Mouse (Mus musculus) bone marrow macrophage, adult 2 months (primary cell): ENCODE measurements around the gene Dlat. TPM values are rescaled to one million over a fixed set of nuclear protein-coding genes. Genes with fewer than 3 reads are reported as not detected.
"Not testable (repeated sequence)": the region's sequence is repeated elsewhere in the genome, so short reads cannot be mapped to it uniquely, and the experiment has no call there.

Source experiments
- H3K27ac ChIP-seq: 2 replicates; pipeline ENCODE4 v1.5.1; 2012; ENCODE audit warnings: low read depth, low read length; ENCODE audit not compliant: insufficient read depth
- H3K4me1 ChIP-seq: 2 replicates; pipeline ENCODE4 v1.6.1; 2012; ENCODE audit warnings: low read length; ENCODE audit not compliant: control insufficient read depth, insufficient read depth
- H3K4me3 ChIP-seq: 2 replicates; pipeline ENCODE4 v1.5.1; 2012; ENCODE audit warnings: mild to moderate bottlenecking, low read length, moderate library complexity; ENCODE audit not compliant: insufficient read depth
- CTCF ChIP-seq: IDR thresholded peaks from 2 replicates; pipeline ENCODE4 v1.5.1; 2012; ENCODE audit warnings: low read depth, mild to moderate bottlenecking, low read length, moderate library complexity
- POLR2A ChIP-seq: IDR thresholded peaks from 2 replicates; pipeline ENCODE4 v1.6.1; 2012; ENCODE audit warnings: mild to moderate bottlenecking, low read depth, low read length, borderline replicate concordance
- polyA plus RNA-seq: library from polyadenylated mRNA; stranded (reverse); fragments of >200 nt; gene quantifications from 2 replicates; pipeline ENCODE4 v1.2.4, GENCODE M21; 2012; ENCODE audit not compliant: missing spikeins, insufficient read depth, insufficient read length

Dlat gene
- polyA plus RNA-seq, 1 experiment, result 29.3 TPM

DNA sequence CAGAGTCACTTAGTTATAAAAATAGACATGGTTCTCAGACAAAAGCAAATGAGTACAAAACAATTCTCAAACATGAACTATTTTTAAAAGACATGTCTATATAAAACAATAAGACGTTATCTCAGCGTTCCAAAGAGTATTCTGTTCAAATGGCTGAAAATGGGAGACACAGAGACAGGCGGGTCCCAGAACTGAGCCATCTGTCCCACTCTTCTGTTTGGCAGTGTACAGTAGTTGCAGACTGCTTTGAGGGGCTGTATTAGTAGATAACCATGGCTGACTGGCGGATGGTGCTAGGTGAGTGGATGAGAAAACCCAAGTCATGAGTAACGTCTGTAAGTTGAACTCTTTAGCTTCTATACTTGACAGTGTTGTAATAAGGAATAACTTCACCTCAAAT lies 5.2 kb upstream of the Dlat start:
- Histone ChIP-seq H3K4me1 (peaks cover 4% of the 10 kb centered on the region), H3K4me3 (no peak overlapping the region), H3K27ac (no peak overlapping the region)
- TF ChIP-seq POLR2A (no peak), CTCF (no peak)

DNA sequence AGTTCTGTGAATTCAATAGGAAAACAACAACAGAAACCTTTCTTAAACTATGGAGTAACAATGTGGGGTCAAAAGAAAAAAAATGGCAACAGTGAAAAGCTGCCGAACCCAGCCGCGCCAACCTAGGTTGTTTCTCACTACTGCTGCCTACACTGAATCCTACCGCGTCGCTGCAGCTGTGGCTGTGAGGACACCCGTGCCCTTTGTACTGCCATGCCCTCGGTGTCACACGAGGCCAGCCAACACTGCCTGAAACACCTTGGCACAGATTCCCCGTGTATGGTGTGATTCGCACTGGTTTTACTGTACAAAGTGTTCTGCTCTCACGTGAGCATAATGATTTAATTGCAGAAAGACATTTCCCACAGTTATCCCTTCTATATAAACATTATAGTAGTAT lies 851 bp upstream of the Dlat start:
- peaks cover 8% of the 10 kb centered on the region for H3K4me1 ChIP-seq
- TF ChIP-seq POLR2A (no peak), CTCF (no peak)
- H3K4me3 ChIP-seq, result peak overlapping the region; percentile 84
- no peak overlapping the region for H3K27ac ChIP-seq

DNA sequence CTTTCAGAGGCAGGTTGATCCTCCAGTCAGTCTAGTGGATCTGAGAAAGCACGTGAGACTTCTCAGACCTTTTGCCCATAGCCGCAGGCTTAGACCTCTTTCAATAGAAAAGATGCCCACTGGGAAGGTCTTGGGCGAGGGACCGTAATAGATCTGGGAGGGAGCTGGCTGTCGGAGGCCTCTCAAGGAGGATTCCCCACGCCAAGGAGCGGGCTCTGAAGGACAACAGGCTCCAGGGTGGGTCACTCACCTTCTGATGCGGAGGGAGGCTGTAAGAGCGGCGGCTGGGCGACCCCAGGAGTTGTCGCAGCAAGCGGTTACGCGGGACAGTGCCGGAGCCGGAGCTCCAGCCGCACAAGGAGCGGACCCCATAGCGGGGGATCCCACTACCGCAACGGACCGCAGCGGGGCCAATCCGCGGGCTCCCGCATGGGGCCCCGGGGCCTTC lies 615 bp downstream of the Dlat start:
- Histone ChIP-seq H3K4me3 (peak overlapping the region; percentile 84), H3K4me1 (peaks cover 8% of the 10 kb centered on the region), H3K27ac (no peak overlapping the region)
- TF ChIP-seq CTCF (no peak), POLR2A (no peak)

DNA sequence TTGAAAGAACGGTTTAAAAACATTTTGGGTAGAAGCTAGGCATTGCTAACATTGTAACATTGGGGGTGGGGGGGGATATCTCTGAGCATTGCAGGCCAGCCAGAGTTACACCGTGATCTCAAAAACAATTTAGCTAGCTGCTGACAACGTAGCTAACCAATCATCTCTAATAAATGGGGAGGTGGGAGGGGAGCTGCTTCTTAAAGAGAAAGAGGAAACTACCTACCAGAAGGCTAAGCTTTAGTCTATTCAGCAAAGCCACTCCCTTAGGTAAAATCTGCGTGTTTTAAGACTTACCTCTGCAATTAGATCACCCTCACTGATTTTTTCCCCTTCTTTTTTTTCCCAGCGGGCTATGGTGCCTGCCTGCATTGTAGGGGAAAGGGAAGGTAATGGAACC lies 1.2 kb downstream of the Dlat start:
- TF ChIP-seq CTCF, result no peak
- TF ChIP-seq POLR2A, result no peak
- H3K4me3 ChIP-seq, result peak overlapping the region; percentile 84
- H3K27ac ChIP-seq, result no peak overlapping the region
- peaks cover 8% of the 10 kb centered on the region for H3K4me1 ChIP-seq

DNA sequence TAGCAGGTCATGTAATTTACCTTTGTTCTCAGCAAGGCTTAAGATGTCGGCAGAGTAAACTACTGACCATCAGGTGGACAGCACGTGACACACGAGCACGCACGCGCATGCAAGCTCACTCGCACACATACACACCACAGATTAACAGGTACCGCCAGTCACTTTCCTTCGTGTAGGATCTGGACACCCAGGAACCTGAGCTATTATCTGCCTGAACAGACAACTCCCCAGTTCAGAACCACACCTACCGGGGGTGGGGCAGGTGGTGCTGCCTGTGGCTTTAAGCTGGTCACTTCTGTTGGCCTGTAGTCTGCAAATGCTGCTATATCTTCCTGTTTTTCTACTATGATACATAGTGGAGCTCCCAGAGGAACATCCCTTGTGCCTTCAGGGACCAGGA lies 9.1 kb downstream of the Dlat start:
- Histone ChIP-seq H3K27ac (no peak overlapping the region), H3K4me3 (no peak overlapping the region), H3K4me1 (peaks cover 8% of the 10 kb centered on the region)
- TF ChIP-seq CTCF (no peak), POLR2A (no peak)

DNA sequence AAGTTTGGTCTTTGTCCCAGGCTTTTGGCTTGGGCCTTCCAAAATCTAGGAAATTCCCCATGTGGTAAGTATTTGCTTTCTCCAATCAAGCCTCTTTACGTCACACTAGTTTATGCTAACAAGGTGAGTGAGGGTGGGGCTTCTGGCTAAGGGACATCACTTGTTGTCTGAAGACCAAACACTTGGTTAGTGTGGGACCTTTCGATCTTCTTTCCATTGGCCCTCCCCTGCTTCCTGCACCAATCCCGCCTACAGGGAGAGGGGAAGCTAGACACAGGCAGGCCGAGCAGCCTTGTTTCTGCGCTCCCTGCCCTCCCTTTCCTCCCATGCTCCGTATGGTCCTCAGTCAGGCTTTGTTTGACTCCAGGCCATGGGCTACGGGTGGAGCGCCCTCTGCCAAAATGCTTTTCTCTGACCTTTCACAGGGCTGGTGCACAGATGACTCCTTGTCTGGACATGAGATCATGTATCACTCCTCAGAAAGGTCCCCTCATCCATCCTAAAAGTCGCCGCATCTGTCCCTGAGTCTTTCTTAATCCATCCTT lies 12.7 kb downstream of the Dlat start:
- Histone ChIP-seq H3K4me3 (no peak overlapping the region), H3K27ac (no peak overlapping the region), H3K4me1 (no peaks in the 10 kb centered on the region)
- no peak for TF ChIP-seq POLR2A
- no peak for TF ChIP-seq CTCF

DNA sequence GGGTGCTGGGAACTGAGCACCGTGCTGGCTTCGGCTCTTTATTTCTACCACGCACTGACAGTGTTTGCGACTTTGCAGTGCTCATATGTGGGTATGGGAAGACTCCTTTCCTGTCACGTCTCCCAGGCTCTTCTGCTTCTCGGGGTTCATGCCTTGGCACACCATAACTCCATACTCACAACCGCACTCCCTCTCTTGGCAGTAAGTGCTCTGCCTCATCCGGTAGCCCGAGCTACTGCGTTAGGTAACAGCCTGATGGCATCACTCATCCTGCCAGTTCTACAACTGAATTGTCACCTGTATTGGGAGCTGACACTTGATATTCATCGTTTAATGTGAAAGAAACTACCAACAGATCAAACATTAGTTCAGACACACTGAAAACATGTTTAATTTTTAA lies 25.3 kb downstream of the Dlat start:
- TF ChIP-seq CTCF, result no peak
- no peak for TF ChIP-seq POLR2A
- no peaks in the 10 kb centered on the region for H3K4me1 ChIP-seq
- H3K4me3 ChIP-seq, result no peak overlapping the region
- no peak overlapping the region for H3K27ac ChIP-seq

DNA sequence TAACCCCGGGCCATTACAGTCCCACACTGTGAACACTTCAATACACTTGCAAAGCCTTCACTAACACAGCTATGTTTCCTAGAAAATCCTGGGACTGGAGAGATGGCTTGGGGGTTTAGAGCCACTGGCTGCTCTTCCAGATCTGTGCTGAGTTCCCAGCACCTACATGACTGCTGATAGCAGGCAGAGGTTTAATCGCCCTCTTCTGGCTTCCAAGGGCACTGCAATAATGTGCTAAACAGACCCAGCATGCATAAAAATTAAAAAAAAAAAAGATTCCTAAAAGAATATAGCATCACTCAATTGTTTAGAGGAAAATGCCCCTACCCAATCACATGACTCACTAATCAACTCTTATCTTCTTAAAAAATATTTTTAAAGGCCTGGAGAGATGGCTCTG lies 26.5 kb downstream of the Dlat start:
- Histone ChIP-seq H3K4me3 (no peak overlapping the region), H3K27ac (no peak overlapping the region), H3K4me1 (no peaks in the 10 kb centered on the region)
- TF ChIP-seq CTCF (peak; percentile 23), POLR2A (no peak)

DNA sequence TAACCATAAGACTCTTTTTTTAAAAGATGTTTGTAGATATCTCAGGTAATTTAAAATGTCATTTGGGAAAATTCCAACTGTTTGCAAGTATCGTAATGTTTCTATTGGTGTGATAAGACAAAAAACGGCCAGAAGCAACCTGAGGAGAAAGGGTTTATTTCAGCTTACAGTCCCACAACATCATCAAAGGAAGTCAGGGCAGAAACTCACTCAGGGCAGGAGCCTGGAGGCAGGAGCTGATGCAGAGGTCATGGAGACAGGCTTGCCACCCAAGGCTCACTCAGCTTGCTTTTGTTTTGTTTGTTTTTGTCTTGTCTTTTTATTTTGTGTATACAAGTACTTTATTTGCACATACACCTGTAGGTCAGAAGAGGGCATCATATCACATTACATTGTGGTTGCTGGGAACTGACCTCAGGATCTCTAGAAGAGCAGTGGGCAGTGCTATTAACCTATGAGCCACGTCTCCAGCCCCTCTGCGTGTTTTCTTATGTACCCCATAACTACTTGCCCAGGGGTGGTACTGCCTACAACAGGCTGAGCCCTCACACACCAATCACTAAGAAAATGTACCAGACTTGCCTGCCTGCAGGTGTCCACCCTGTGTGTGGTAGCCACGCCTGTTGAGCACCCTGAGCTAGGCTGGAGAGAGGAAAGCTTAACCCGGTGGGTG lies 27.4 kb downstream of the Dlat start:
- TF ChIP-seq POLR2A, result no peak
- TF ChIP-seq CTCF, result no peak
- H3K27ac ChIP-seq, result no peak overlapping the region
- H3K4me1 ChIP-seq, result no peaks in the 10 kb centered on the region
- H3K4me3 ChIP-seq, result no peak overlapping the region

DNA sequence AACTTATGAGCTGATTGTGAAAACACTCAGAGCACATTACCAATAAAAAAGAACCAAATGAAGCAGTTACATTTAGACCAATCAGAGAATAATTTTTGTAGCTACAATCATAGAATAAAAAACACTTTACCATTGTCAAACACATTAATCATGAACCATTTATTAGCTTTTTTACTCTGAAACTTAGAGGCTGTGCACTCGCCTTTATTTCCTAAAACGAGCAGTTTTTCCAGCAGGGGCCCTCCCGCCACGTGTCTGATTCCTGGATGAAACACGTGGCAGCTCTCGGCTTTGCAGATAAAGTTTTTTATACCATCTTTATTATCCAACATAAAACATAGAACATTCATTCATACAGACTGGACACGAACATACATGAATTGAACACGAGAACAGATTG lies 28.7 kb downstream of the Dlat start:
- not testable (repeated sequence) for H3K27ac ChIP-seq, H3K4me1 ChIP-seq, H3K4me3 ChIP-seq
